Mouse (Mus musculus): Measurements from ENCODE around the gene Rap1a. TPM values are rescaled to one million over a fixed set of nuclear protein-coding genes. Genes with fewer than 3 reads are reported as not detected.
"Not testable (repeated sequence)": the region's sequence is repeated elsewhere in the genome, so short reads cannot be mapped to it uniquely, and the experiment has no call there.

Gene Rap1a
- total RNA-seq, 2 experiments from 2014 or later, result 101 to 103 TPM

- DNase-seq, result no peak
These were observed 86.3 kb downstream of the Rap1a start for GRCm38 (mm10) chr3:105714820-105715167.

GRCm38 (mm10) chr3:105714091-105714819 lies 86.9 kb downstream of the Rap1a start:
- no peak for DNase-seq

- no peak for DNase-seq
These were observed 88.3 kb downstream of the Rap1a start for GRCm38 (mm10) chr3:105712827-105713226.

- no peak for DNase-seq
These were observed 89.4 kb downstream of the Rap1a start for GRCm38 (mm10) chr3:105711741-105712140.

GRCm38 (mm10) chr3:105710246-105710645 lies 90.9 kb downstream of the Rap1a start:
- DNase-seq, result no peak

GRCm38 (mm10) chr3:105707590-105707989 lies 93.5 kb downstream of the Rap1a start:
- no peak for DNase-seq

GRCm38 (mm10) chr3:105706366-105707020 lies 94.6 kb downstream of the Rap1a start:
- no peak for DNase-seq

GRCm38 (mm10) chr3:105705561-105705960 lies 95.6 kb downstream of the Rap1a start:
- no peak for DNase-seq

GRCm38 (mm10) chr3:105705061-105705549 lies 96.0 kb downstream of the Rap1a start:
- peak; percentile 90 for DNase-seq

GRCm38 (mm10) chr3:105704031-105705008 lies 96.8 kb downstream of the Rap1a start, which contains the start of gene Inka2:
Inka2 (plus strand) TSS chr3:105704599.
- peak; percentile 83 to 87 for DNase-seq

- DNase-seq, result no peak
These were observed 97.6 kb downstream of the Rap1a start for GRCm38 (mm10) chr3:105703571-105703970.

- no peak for DNase-seq
These were observed 99.7 kb downstream of the Rap1a start for GRCm38 (mm10) chr3:105701399-105701798.

- DNase-seq, result not testable (repeated sequence)
These were observed 100.3 kb downstream of the Rap1a start for GRCm38 (mm10) chr3:105700786-105701185.

- no peak for DNase-seq
These were observed 101.7 kb downstream of the Rap1a start for GRCm38 (mm10) chr3:105699241-105699933.

GRCm38 (mm10) chr3:105698311-105698710 lies 102.8 kb downstream of the Rap1a start:
- no peak for DNase-seq

GRCm38 (mm10) chr3:105697148-105697441 lies 104.0 kb downstream of the Rap1a start:
- no peak for DNase-seq

- no peak for DNase-seq
These were observed 104.6 kb downstream of the Rap1a start for GRCm38 (mm10) chr3:105696387-105697147.

GRCm38 (mm10) chr3:105695476-105696386 lies 105.4 kb downstream of the Rap1a start:
- DNase-seq, result no peak

GRCm38 (mm10) chr3:105693327-105694080 lies 107.6 kb downstream of the Rap1a start:
- DNase-seq, result peak; percentile 45 to 66

Data from layer of hippocampus, postnatal 36 days (tissue).